Mouse (Mus musculus) erythroblast, embryonic 14.5 days (primary cell): ENCODE data around the gene Plxnb3. TPM values are rescaled to one million over a fixed set of nuclear protein-coding genes. Genes with fewer than 3 reads are reported as not detected.

Source experiments
- H3K27me3 ChIP-seq: 2 replicates; pipeline ENCODE4 v1.6.1; 2012; ENCODE audit warnings: inconsistent platforms; ENCODE audit not compliant: control insufficient read depth
- H3K36me3 ChIP-seq: 2 replicates; pipeline ENCODE4 v1.6.1; 2012; ENCODE audit warnings: mild to moderate bottlenecking, inconsistent platforms; ENCODE audit not compliant: control insufficient read depth
- H3K4me1 ChIP-seq: 2 replicates; pipeline ENCODE4 v1.6.1; 2012; ENCODE audit warnings: inconsistent platforms; ENCODE audit not compliant: control insufficient read depth
- H3K4me3 ChIP-seq: replicated peaks from 2 replicates; pipeline ENCODE3; 2012; ENCODE audit warnings: moderate library complexity, mild to moderate bottlenecking, inconsistent platforms
- H3K9me3 ChIP-seq: 2 replicates; pipeline ENCODE4 v1.6.1; 2012; ENCODE audit warnings: low read length, inconsistent platforms, mixed read lengths; ENCODE audit not compliant: control insufficient read depth
- GATA1 ChIP-seq: IDR thresholded peaks from 2 replicates; pipeline ENCODE4 v1.6.1; 2012; ENCODE audit warnings: low read length, inconsistent platforms, mixed read lengths
- TAL1 ChIP-seq: IDR thresholded peaks from 3 replicates; pipeline ENCODE4 v1.6.1; 2012; ENCODE audit warnings: low read length, inconsistent platforms, mixed read lengths
- polyA plus RNA-seq: library from polyadenylated mRNA; stranded (reverse); fragments of >175 nt; gene quantifications from 2 replicates; pipeline ENCODE4 v1.2.3, GENCODE M21; 2012

Plxnb3 gene
- polyA plus RNA-seq, 1 experiment, result not detected

- TF ChIP-seq TAL1, result no peak
- no peak for TF ChIP-seq GATA1
- H3K27me3 ChIP-seq, result peaks cover 8% of the 10 kb centered on the region
- H3K36me3 ChIP-seq, result peaks cover 40% of the 10 kb centered on the region
- H3K4me3 ChIP-seq, result no peak overlapping the region
- no peaks in the 10 kb centered on the region for H3K4me1 ChIP-seq
- no peaks in the 10 kb centered on the region for H3K9me3 ChIP-seq
These were observed 18.1 kb downstream of the Plxnb3 start for GRCm38 (mm10) chrX:73774802-73775483.

- Histone ChIP-seq H3K4me3 (no peak overlapping the region), H3K27me3 (peaks cover 9% of the 10 kb centered on the region), H3K36me3 (peaks cover 64% of the 10 kb centered on the region), H3K4me1 (peaks cover 13% of the 10 kb centered on the region), H3K9me3 (peaks cover 10% of the 10 kb centered on the region)
- TF ChIP-seq TAL1, result no peak
- TF ChIP-seq GATA1, result no peak
These were observed 25.3 kb downstream of the Plxnb3 start for GRCm38 (mm10) chrX:73782227-73782626.

- Histone ChIP-seq H3K27me3 (peaks cover 12% of the 10 kb centered on the region), H3K4me1 (peaks cover 35% of the 10 kb centered on the region), H3K9me3 (peaks cover 13% of the 10 kb centered on the region), H3K4me3 (peak overlapping the region; percentile 91), H3K36me3 (peaks cover 52% of the 10 kb centered on the region)
- TF ChIP-seq GATA1, result no peak
These were observed 28.8 kb downstream of the Plxnb3 start for GRCm38 (mm10) chrX:73785666-73786065.

- peaks cover 12% of the 10 kb centered on the region for H3K27me3 ChIP-seq
- peaks cover 35% of the 10 kb centered on the region for H3K4me1 ChIP-seq
- H3K9me3 ChIP-seq, result peaks cover 13% of the 10 kb centered on the region
- TF ChIP-seq TAL1 (no peak), GATA1 (no peak)
- peak within 1 kb of the TSS; percentile 91 for H3K4me3 ChIP-seq
- peaks cover 52% of the 10 kb centered on the region for H3K36me3 ChIP-seq
These were observed 29.7 kb downstream of the Plxnb3 start, which contains the start of the genes Idh3g and Ssr4 for GRCm38 (mm10) chrX:73786364-73787224. Idh3g (minus strand) TSS chrX:73786897. Ssr4 (plus strand) TSS chrX:73787028.

GRCm38 (mm10) chrX:73787225-73787558, 30.3 kb downstream of the Plxnb3 start:
- Histone ChIP-seq H3K4me3 (peak overlapping the region; percentile 91), H3K9me3 (peaks cover 13% of the 10 kb centered on the region), H3K27me3 (peaks cover 12% of the 10 kb centered on the region), H3K36me3 (peaks cover 51% of the 10 kb centered on the region), H3K4me1 (peaks cover 35% of the 10 kb centered on the region)
- TF ChIP-seq GATA1 (no peak), TAL1 (no peak)

GRCm38 (mm10) chrX:73788501-73788900, 31.6 kb downstream of the Plxnb3 start:
- H3K4me1 ChIP-seq, result peaks cover 35% of the 10 kb centered on the region
- H3K36me3 ChIP-seq, result peaks cover 41% of the 10 kb centered on the region
- TF ChIP-seq TAL1 (no peak), GATA1 (no peak)
- peaks cover 13% of the 10 kb centered on the region for H3K9me3 ChIP-seq
- peaks cover 12% of the 10 kb centered on the region for H3K27me3 ChIP-seq
- peak overlapping the region; percentile 91 for H3K4me3 ChIP-seq

GRCm38 (mm10) chrX:73793039-73793438, 36.1 kb downstream of the Plxnb3 start:
- H3K4me1 ChIP-seq, result peaks cover 15% of the 10 kb centered on the region
- H3K9me3 ChIP-seq, result peaks cover 2% of the 10 kb centered on the region; the same call in 1 of the 2 replicates
- no peak for TF ChIP-seq TAL1
- TF ChIP-seq GATA1, result no peak
- peaks cover 5% of the 10 kb centered on the region for H3K27me3 ChIP-seq
- no peak overlapping the region for H3K4me3 ChIP-seq
- peaks cover 37% of the 10 kb centered on the region for H3K36me3 ChIP-seq

GRCm38 (mm10) chrX:73793505-73793904, 36.6 kb downstream of the Plxnb3 start:
- Histone ChIP-seq H3K36me3 (peaks cover 34% of the 10 kb centered on the region), H3K9me3 (peaks cover 2% of the 10 kb centered on the region; the same call in 1 of the 2 replicates), H3K4me3 (no peak overlapping the region), H3K27me3 (peaks cover 5% of the 10 kb centered on the region), H3K4me1 (peaks cover 10% of the 10 kb centered on the region)
- TF ChIP-seq GATA1, result no peak
- TF ChIP-seq TAL1, result no peak

- peaks cover 14% of the 10 kb centered on the region for H3K27me3 ChIP-seq
- TF ChIP-seq GATA1 (no peak), TAL1 (no peak)
- H3K4me1 ChIP-seq, result no peaks in the 10 kb centered on the region
These were observed 40.6 kb downstream of the Plxnb3 start for GRCm38 (mm10) chrX:73797511-73797910.

More at GRCm38 (mm10) chrX:73797511-73797910, 40.6 kb downstream of the Plxnb3 start:
- Histone ChIP-seq H3K36me3 (no peaks in the 10 kb centered on the region), H3K9me3 (peaks cover 2% of the 10 kb centered on the region; the same call in 1 of the 2 replicates), H3K4me3 (no peak overlapping the region)
